Mouse (Mus musculus): ENCODE results near the gene Bicral. TPM values are rescaled to one million over a fixed set of nuclear protein-coding genes. Genes with fewer than 3 reads are reported as not detected.

Gene Bicral
- total RNA-seq, 2 experiments from 2014 or later, result 15.0 to 16.7 TPM

GRCm38 (mm10) chr17:46877061-46877460, 18.8 kb upstream of the Bicral start:
- no peak for DNase-seq (ENCODE audit: low spot score)
- intact Hi-C loops (cut with DNase I), result loop anchor here (2.0 to 5.0 kb wide), 2 partner anchors 16 to 50 kb away; no protein-coding TSS in a partner anchor

- intact Hi-C loops (cut with DNase I), result loop anchor here (2.0 to 5.0 kb wide), 2 partner anchors 16 to 49 kb away; no protein-coding TSS in a partner anchor
- DNase-seq (ENCODE audit: low spot score), result no peak
Observed at GRCm38 (mm10) chr17:46876371-46876950, 18.2 kb upstream of the Bicral start.

DNA sequence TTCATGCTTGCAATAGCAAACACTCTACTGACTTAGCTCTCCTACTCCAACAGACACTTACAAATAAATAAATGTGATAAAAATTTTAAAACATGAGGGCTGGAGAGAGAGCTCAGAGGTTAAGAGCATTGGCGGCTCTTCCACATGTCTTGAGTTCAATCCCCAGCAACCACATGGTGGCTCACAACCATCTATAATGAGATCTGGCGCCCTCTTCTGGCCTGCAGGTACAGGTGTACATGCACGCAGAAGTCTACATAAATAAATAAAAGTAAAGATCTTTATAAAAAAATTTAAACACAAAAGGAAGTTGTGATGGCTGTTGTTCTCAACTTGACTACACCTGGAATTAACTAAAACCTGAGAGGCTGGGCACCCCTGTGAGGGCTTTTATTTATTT, 17.3 kb upstream of the Bicral start:
- DNase-seq (ENCODE audit: low spot score), result no peak
- intact Hi-C loops (cut with DNase I), result loop anchor here (2.0 to 5.0 kb wide), 2 partner anchors 15 to 48 kb away; no protein-coding TSS in a partner anchor

GRCm38 (mm10) chr17:46874133-46874532, 15.9 kb upstream of the Bicral start:
- DNase-seq (ENCODE audit: low spot score), result peak; percentile 61
- intact Hi-C loops (cut with DNase I), result no loop called here

GRCm38 (mm10) chr17:46872806-46873205, 14.5 kb upstream of the Bicral start:
- intact Hi-C loops (cut with DNase I), result no loop called here
- DNase-seq (ENCODE audit: low spot score), result no peak

- intact Hi-C loops (cut with DNase I), result no loop called here
Observed at GRCm38 (mm10) chr17:46870913-46871312, 12.6 kb upstream of the Bicral start.

DNA sequence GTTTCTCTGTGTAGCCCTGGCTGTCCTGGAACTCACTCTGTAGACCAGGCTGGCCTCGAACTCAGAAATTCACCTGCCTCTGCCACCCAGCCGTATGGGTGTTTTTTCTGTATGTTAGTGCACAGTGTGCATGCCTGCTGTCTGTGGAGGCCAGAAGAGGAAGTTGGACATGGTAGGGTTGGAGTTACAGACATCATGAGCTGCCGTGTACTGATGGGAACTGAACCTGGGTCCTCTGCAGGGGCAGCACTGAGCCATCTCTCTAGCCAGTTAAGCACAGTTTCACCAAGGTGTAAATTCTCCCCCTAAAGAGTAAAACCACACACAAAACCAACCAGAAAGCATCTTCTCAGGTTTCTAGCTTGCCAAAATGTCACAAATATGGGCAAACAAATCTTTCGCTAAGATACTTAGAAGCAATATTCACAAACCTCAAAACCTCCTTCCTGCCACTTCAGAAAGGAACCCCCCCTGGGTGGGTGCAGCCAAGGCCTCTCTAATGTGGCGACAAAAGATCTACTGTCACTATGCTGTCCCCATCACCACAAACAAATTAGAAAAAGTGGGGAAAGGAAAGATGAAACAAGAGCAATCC, 12.0 kb upstream of the Bicral start:
- DNase-seq (ENCODE audit: low spot score), result no peak
- intact Hi-C loops (cut with DNase I), result no loop called here

More at GRCm38 (mm10) chr17:46870913-46871312, 12.6 kb upstream of the Bicral start:
- no peak for DNase-seq (ENCODE audit: low spot score)

GRCm38 (mm10) chr17:46866836-46867235, 8.6 kb upstream of the Bicral start:
- DNase-seq (ENCODE audit: low spot score), result no peak

GRCm38 (mm10) chr17:46864566-46865195, 6.4 kb upstream of the Bicral start:
- DNase-seq (ENCODE audit: low spot score), result no peak
- intact Hi-C loops (cut with DNase I), result no loop called here

More at GRCm38 (mm10) chr17:46866836-46867235, 8.6 kb upstream of the Bicral start:
- intact Hi-C loops (cut with DNase I), result no loop called here

DNA sequence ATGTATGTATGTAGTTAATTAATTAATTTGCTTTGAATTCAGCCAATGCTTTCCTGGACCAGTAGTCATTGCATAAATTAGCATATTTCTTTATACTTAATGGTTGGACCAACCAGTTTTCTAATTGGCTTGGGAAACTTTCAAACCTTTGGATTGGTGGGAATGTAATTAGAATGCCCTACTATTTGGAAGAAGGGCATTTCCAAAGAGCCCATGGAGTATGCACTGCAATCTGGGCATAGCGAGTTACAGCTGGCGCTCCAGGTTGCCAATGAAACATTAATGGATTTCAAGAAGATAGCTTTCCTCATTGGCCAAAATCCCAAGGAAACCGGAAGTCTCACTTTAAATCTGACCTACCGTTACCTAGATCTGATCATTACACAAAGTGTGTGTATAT, 1.8 kb upstream of the Bicral start:
- intact Hi-C loops (cut with DNase I), result loop anchor here (2.0 kb wide), 1 partner anchor 17 kb away; no protein-coding TSS in a partner anchor
- DNase-seq (ENCODE audit: low spot score), result no peak

DNA sequence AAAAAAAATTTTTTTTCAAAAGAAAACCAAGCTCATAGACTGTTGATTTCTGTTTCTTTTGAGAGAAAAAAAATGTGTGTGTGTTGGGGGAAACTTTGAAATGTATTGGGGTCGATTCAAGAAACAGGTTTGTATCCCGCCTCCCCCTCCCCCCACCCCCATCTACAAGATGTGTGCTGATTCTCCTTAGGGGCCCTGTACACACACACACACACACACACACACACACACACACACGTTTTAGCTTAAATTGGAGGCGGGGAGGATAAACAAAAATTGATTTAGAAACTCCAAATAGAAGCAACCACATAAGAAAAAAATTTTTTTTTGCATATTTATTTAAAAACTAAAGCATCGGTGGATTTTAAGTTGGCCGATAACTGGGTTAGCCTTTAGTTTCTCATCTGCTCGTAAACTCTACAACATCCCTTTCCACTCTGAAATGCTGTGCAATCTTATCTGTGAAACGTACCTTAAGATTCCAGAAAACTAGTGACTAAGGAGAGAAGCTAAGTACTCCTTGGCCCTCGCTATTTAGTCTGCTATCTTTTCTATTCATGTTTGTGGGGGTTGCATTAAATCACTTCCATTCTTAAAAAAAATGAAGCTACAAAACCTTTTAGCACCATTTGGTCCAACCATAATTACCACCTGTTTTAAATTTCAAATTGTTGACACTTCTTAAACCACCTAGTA, 615 bp upstream of the Bicral start:
- no peak for DNase-seq (ENCODE audit: low spot score)
- intact Hi-C loops (cut with DNase I), result no loop called here

- intact Hi-C loops (cut with DNase I), result loop anchor here (1.0 kb wide), 1 partner anchor 75 kb away; the partner anchor contains the start of gene Rpl7l1
- DNase-seq (ENCODE audit: low spot score), result peak; percentile 79
Observed at GRCm38 (mm10) chr17:46857361-46857902, 850 bp downstream of the Bicral start.

DNA sequence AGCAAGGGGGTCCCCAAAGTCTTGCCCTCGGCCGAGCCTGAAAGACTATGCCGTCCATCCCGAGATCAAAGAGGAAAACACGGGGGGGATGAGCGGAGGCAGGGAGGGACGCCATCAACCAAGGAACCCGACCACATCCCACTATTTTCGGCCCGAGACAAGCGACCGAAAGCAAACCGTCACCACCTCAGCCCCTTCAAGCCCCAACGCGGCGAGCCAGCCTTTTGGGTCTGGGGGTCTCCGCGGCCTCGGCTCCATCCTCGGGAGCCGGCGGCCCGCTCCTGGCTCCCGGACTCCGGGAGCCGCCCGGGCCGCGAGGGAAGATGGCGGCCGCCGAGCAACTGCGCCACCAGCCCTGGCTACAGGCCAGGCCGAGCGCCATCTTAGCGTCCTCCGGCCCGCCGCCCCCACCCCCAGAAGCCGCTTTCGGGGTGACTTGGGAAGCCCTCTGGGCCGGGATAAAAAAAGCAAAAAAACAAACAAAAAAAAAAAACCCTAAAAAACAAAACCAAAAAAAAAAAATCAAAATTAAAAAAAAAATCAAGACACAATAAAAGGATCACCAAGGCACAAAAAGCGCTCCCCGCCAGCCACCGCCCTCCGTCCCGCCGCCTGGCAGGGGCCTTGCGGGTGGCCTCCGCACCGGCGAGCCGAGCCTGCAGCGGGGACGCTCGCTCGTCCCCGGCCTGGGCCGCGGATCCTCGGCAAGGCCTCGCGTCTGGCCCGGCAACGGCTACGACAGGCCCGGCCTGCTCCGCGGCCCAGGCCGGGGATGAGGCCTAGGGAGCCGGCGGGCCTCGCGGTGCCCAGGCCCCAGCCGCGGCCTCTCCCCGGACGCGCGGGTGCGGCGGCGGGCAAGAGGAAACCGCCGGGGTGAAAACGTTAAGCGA, 1.6 kb downstream of the Bicral start:
- intact Hi-C loops (cut with DNase I), result loop anchor here (1.0 kb wide), 1 partner anchor 74 kb away; the partner anchor contains the start of gene Rpl7l1
- DNase-seq (ENCODE audit: low spot score), result peak; percentile 49

DNA sequence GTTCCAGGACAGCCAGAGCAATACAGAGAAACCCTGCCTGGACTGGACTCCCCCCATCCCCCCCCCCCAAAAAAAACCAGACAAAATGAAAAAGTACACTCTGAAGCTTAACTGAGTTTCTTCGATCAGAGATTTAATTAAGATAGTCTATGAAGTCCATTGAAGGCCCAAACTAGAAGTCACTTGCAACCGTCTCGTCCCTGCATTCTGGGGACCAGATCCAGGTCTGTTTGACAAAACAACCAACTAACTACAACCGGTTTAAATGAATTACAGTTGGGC, 2.2 kb downstream of the Bicral start:
- intact Hi-C loops (cut with DNase I), result no loop called here

DNA sequence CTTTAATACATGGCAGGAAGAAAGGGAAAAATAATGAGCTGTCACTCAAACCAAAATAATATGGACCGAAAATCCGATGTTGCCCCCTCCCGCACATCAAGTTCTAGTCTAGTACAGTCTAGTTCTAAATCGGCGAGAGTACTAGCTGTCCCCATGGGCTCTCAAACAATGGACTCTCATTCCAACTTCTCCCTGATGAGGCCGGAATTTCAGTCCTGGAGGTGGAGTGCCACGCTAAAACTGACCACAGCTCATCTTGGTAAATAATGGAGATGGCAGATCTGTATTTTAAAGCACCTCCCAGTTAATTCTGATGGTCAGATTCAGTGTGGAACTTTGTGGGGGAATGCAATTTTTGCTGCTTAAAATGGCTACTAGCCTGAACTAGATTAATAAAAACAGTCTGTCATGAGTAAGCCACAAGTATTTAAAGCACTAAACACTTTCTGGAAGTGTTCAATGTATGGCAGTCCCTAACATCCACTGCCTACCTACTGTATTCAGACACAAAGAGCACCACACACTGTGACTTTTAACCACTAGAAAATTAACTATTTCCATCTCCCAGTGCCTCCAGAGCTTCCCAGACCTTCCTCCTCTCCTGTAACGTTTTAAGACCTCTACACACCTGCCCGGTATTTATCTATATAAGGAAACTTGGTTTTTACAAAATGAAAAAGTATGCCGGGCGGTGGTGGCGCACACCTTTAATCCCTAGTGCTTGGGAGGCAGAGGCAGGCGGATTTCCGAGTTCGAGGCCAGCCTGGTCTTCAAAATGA, 2.8 kb downstream of the Bicral start:
- intact Hi-C loops (cut with DNase I), result loop anchor here (2.0 kb wide), 1 partner anchor 33 kb away; no protein-coding TSS in a partner anchor
- DNase-seq (ENCODE audit: low spot score), result no peak

More for the DNA sequence above, 2.2 kb downstream of the Bicral start:
- DNase-seq (ENCODE audit: low spot score), result no peak

GRCm38 (mm10) chr17:46854640-46855110, 3.6 kb downstream of the Bicral start:
- DNase-seq (ENCODE audit: low spot score), result no peak
- intact Hi-C loops (cut with DNase I), result loop anchor here (2.0 kb wide), 1 partner anchor 34 kb away; no protein-coding TSS in a partner anchor

DNA sequence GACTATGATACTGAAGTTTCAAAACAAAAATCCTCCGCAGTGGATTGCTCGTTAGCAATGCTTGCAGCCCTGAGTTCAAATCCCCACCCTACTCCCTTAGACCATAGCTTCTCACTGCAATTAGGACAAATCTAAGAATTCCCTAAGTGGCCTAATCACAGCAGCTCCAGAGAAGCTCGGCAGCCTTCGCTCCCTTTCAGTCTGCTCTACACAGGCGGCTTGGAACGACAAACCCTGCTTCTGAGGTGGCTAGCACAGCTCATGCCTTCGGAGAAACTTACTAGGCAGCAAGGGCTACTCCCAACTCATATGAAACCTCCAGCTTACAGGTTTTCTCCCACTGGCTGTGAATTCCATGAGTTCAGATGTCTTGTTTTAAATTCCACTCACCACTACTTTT, 4.2 kb downstream of the Bicral start:
- intact Hi-C loops (cut with DNase I), result loop anchor here (2.0 kb wide), 1 partner anchor 35 kb away; no protein-coding TSS in a partner anchor
- no peak for DNase-seq (ENCODE audit: low spot score)

DNA sequence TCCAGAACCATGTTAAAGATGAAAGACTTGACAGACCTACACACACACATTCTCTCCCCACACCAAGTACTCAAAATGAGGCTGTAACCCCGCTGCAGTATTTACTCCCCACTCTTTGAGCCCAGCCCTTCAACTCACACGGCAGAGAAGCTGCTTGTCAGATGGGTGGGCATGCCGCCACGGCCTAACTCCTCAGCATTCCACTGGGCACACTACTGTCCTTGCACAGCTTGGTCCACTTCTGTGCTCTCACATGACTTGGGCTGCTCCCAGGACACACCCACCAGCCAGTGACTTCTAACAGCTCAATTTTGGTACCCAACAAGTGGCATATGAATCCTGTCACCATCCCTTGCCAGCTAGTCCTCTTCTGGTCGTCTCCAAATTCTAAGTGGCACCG, 5.0 kb downstream of the Bicral start:
- intact Hi-C loops (cut with DNase I), result no loop called here
- peak; percentile 47 for DNase-seq (ENCODE audit: low spot score)
